Mouse (Mus musculus) kidney, postnatal 10 days (tissue): ENCODE results near the gene Lsg1.

Experiments used
- DNase-seq: peaks from one replicate; pipeline ENCODE4 v3.0.0; 2021; ENCODE audit warnings: mixed read lengths

Lsg1 gene

DNA sequence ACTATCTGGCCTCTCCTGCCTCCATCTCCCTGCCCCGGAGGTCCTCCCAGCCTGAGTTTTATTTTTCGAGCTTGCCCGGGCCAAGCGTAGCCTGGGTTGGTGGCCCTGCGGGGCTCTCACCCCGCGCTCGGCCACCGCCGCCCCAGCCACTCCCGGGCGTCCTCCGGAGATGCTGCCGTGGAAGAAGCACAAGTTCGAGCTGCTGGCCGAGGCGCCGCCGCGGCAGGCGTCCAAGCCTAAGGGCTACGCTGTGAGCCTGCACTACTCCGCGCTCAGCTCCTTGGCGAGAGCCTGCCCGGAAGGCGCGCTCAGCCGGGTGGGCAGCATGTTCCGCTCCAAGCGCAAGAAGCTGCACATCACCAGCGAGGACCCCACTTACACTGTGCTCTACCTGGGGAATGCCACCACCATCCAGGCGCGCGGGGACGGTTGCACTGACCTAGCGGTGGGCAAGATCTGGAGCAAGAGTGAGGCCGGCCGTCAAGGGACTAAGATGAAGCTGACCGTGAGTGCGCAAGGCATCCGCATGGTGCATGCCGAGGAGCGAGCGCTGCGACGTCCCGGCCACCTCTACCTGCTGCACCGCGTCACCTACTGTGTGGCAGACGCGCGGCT is 13.1 kb upstream of the Lsg1 start:
- DNase-seq = peak; percentile 81

GRCm38 (mm10) chr16:30599491-30600268 is 12.3 kb upstream of the Lsg1 start, which contains the start of gene Fam43a:
TSS of gene Fam43a (plus strand) at chr16:30599723.
- peak; percentile 94 for DNase-seq

DNA sequence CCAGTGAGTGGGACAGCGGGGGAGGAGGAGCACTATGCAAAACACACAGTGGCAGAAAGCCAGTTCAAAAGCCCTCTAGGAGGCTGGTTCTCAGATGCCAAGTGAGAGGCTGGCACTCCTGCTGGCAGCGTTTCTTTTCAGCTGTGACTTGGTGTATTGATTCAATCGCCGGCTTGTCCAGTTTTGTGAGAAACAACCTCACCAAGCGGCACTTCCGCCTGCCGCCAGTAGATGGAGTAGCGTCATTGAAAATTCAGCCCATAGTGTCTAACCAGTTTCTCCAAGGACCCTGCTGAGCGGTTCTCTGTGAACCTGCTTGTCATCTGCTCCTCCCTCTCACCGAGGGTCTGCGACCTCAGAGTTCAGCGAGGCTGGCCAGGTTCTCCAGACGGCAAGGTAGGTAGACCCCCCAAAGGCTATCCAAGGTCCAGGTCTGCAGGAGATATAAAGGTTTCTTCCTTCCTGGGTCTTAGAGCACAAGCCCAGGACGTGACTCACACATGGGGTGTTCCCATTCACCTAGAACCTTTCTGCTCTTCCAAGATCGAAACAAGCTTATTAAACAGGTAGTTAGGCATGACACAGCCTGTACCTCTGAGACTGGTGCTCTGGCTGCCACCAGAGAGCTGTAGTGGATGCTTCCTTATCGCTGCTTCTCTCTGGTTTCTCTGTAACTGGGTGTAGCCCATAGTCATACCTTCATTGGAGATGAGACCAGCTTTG is 9.7 kb upstream of the Lsg1 start:
- peak; percentile 92 for DNase-seq

GRCm38 (mm10) chr16:30595835-30596557 is 8.6 kb upstream of the Lsg1 start:
- no peak for DNase-seq

GRCm38 (mm10) chr16:30595356-30595755 is 8.0 kb upstream of the Lsg1 start:
- no peak for DNase-seq

DNA sequence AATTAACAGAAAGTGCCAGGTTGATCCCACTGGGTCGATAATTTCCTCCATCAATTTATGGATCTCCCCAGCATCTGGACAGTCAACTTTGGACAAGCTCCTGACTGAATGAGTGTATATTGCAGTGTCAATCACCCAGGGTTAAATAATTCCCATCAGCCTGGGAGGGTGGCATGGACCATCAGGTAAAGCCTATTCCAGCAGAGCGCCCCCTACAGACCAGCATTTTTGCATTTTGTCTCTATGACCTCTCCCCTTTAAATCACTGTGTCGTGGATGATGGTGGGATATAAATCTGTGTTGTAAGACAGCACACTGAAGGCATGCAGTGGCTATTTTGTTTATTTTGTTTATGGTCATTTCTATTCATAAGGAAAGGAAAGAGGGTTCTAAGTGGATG is 4.6 kb upstream of the Lsg1 start:
- DNase-seq = no peak

- DNase-seq = no peak
These were observed 3.1 kb upstream of the Lsg1 start for GRCm38 (mm10) chr16:30590264-30591209.

DNA sequence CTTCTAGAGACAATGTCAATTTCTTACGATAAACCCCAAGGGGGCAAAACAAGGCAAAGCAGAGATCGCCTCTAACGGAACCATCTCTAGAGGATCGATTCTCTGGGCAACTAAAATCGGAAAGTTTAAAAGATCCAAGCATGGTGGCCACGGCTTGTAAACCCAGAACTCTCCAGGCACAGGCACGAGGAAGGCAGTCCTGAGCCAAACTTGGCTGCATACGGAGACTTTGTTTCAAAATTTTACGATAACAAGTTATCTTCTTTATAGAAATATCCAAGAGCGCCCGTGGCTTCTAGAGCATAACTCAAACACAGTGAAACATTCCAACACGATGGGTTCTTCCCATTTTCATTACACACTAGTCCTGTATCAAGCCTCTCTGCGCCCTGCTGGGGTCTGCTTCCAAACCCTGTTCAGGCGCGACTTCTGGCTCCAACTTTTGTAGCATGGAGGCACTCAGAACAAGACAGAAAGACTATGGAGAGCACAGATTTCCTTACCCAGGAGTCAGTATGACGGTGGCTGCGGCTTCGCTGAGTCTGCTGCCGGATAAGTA is 378 bp downstream of the Lsg1 start:
- DNase-seq = no peak

DNA sequence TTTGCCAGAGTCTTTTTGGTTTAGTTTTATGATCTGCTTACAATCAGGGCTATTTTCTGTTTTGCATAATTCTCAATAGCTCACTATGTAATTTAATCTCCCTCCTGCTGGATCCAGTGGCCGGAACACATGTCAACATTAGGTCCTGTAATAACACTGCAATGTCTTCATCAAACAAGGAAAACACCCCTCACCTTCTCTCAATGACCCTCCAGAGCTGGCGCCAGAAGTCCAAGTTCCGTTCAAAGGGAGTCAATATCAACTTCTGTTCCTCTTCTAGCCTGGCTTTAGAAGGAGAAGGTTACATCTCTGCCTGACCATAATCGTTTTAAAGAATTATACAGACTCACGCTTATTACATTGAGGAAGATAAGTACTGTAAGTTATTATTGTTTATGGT is 6.6 kb downstream of the Lsg1 start:
- no peak for DNase-seq

DNA sequence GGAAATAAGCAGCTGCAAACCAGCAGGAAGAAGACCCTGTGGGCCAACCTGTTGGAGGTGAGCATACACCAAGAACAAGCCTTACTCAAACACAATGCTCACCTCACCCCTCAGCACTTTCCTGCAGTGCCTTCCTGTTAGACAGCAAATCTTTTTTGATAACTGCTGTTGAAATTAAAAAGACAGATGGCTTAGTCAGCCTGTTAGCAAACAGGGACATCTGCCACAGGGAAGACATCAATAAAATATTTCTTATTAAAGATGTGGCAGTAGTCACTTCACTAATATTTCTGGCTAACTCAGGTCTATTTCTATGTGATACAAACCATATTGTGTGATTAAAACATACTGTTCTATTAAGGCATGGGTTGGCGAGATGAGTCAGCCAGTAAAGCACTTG is 11.0 kb downstream of the Lsg1 start:
- no peak for DNase-seq

DNA sequence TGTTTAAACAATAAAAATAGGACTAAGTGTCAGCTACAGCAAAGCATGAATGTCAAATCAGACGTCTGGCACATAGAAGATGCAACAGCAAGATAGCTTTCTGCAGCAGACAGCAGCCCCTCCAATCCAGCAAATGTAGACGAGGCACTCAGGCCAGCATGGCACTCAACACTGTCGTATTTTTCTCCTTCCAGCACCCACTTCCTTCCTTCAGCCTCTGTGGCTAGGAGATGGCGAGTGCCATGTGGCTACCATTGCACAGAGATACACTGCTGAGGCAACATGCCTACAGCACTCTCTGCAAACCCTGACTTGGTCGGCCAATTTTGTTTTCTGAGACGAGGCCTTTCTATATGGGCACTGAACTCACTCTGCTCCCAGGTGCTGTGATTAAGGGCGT is 11.6 kb downstream of the Lsg1 start:
- no peak for DNase-seq

GRCm38 (mm10) chr16:30572239-30572638 is 15.2 kb downstream of the Lsg1 start:
- no peak for DNase-seq

- no peak for DNase-seq
These were observed 16.0 kb downstream of the Lsg1 start for GRCm38 (mm10) chr16:30571378-30571777.

DNA sequence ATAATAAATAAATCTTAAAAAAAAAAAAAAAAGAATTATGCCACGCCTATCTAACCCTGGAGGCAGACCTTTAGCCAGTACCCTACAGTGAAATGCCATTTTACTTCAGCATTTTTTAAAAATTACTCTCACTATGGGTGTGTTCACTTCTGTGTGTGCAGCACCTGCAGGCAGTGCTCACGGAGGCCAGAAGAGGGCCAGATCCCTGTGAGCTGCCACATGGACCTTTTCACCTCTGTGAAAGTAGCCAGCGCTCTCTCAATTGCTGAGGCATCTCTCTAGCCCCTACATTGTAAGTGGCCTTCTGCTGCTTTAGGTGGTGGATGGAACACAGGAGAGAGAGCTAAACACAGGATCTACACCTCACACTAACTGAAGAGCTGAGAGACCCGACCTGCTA is 17.2 kb downstream of the Lsg1 start:
- DNase-seq = no peak

DNA sequence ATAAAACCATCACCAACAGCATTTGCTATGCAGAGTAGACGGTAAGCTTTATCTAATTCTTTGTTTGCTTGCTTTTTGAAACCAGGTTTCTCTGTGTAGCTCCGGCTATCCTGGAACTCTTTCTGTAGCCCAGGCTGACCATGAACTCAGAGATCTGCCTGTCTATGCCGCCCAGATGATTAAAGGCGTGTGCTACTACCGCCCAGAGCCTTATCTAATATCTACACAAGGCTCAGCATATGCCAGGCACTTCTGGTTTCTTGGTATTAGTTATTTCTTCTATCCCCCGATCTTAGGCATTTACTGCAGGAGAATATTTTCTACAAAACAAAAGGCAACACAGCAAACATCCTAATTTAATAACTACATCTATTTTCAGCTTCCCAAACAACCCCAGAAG is 21.8 kb downstream of the Lsg1 start:
- DNase-seq = no peak

- no peak for DNase-seq
These were observed 26.8 kb downstream of the Lsg1 start for GRCm38 (mm10) chr16:30560601-30561000.

DNA sequence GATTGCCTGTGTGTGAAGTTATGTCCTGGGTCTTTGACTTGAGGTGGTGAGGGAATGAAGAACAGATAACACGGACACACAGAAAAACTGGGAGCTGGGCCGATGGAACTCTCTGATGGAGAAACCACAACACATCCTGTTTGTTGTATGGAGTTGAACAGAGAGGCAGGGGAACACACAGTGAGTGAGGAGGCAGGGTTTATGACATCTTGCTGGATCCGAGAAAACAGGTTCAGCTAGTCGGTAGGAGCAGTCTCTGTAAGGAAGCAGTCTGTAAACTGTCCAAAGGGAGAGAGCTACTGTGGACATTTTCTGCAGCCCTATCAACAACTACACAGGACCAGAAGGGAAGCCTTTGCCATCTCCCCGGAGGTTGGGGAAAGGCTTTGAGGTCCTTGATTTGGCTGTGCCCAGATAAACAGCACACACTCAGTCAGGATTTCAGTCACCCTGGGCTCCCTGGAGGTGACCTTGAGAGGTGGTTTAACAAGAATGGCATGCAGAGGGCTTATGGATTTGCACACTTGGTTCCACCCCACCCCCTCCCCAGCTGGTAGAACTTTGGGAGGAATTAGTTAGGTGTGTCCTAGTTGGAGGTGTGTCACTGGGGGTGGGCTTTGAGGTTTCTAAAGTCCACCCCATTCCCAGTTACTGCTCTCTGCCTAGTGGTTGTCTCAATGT is 27.9 kb downstream of the Lsg1 start:
- DNase-seq = no peak

- no peak for DNase-seq
These were observed 33.3 kb downstream of the Lsg1 start for GRCm38 (mm10) chr16:30554109-30554508.

- DNase-seq = peak; percentile 92
These were observed 34.6 kb downstream of the Lsg1 start for GRCm38 (mm10) chr16:30552621-30553338.

- DNase-seq = no peak
These were observed 36.6 kb downstream of the Lsg1 start, which contains the start of gene Tmem44 for GRCm38 (mm10) chr16:30550748-30551192. TSS of gene Tmem44 (minus strand) at chr16:30550842.
